Mouse (Mus musculus): Measurements from ENCODE around the gene Ubxn7.

GRCm38 (mm10) chr16:32406671-32407070 is 74.6 kb downstream of the Ubxn7 start:
- no peak for TF ChIP-seq GATA1 (IDR thresholded peaks at IDR 0.05; ENCODE audit: borderline replicate concordance, low read length)
- no peak for TF ChIP-seq CTCF (IDR thresholded peaks at IDR 0.05; ENCODE audit: low read depth, low read length)
- TF ChIP-seq TAL1 (conservative IDR thresholded peaks at IDR 0.05; ENCODE audit: low read depth, low read length): no peak
- no peak for TF ChIP-seq POLR2AphosphoS5 (IDR thresholded peaks at IDR 0.05; ENCODE audit: insufficient replicate concordance, low read depth, low read length)
- TF ChIP-seq GATA2 (IDR thresholded peaks at IDR 0.05; ENCODE audit: borderline replicate concordance, low read depth, low read length): no peak

Measured in G1E (cell line).